Mouse (Mus musculus): Measurements from ENCODE around the gene Scn9a. TPM values are rescaled to one million over a fixed set of nuclear protein-coding genes. Genes with fewer than 3 reads are reported as not detected.

Scn9a gene
- 7.3 TPM in 2 replicates for polyA plus RNA-seq (2016; fragmentation: Nextera tagmentation; extraction: Ambion mirVana)

DNA sequence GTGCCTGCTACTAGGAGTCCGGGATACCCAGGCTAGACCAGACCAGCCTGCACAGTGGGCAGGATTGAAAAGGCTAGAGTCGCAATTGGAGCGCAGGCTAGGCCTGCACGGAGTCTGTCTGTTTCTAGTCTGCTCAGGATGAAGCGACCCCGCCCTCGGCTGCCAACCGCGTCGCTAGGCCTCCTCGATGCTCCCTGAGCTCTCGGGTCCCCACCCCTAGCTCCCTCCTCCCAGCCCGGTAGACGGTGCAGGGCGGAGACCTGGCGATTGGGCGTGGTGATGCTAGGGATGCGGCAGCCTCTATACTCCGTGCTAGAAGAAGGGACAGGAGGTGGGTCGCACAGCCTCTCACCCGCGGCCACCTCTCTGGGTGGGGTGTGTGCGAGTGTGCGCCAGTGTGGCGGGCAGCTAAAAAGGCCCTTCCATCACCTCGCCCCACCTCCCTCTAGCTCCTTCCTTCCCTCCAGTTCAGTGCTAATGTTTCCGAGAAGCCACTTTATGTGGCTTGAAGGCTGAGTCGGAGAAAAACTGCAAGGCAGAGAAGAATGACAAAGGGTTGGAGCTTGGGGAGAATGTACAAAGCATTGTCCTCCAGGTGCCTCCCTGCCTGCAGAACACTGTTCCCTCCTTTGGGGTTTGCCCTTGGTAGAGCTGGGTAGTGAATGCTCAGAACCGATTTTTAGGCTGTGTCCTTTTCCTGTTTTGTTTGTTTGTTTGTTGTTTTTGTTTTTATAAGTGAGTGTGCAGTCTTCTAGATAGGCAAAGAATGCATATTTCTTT is at the start of gene Scn9a:
Scn9a (minus strand) TSS at position 383 of the 780 bp plus-strand sequence.
- peak; percentile 93 for ATAC-seq (ENCODE audit: low FRiP score)
- Histone ChIP-seq H3K27ac (peak within 1 kb of the TSS; percentile 40; the same call in 1 of the 2 replicates), H3K9ac (peak within 1 kb of the TSS; percentile 66)

DNA sequence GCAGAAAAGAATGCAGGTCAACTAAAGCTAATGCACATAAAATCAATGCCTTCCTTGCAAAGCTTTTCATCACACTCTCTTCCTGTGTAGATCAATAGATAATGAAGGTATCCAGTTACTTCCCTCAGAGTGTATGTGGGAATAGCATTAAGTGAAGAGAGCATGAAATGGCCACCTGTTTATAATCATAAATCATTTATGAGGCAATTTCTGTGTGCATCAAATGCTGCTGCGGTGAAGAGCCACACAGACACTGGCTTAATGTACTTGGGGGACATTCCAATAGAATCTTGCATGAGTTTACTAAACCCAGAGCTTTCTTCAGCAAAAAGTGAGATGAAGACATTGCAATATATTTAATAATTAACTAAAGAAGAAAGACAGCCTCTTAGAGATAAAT is 27.2 kb upstream of the Scn9a start:
- no peak for ATAC-seq (ENCODE audit: low FRiP score)
- H3K9ac ChIP-seq: no peak overlapping the region
- H3K27ac ChIP-seq: no peak overlapping the region
- H3K4me3 ChIP-seq: no peak overlapping the region
- no peaks in the 10 kb centered on the region for H3K27me3 ChIP-seq
- H3K36me3 ChIP-seq: no peaks in the 10 kb centered on the region
- H3K4me2 ChIP-seq (replicated peaks): no peak overlapping the region
- 68% methylated on average over 1 of the region's 1 CpGs for WGBS
- no peaks in the 10 kb centered on the region for H3K9me3 ChIP-seq (replicated peaks)
- no peaks in the 10 kb centered on the region for H3K4me1 ChIP-seq

More for the DNA sequence above, at the start of gene Scn9a:
- Histone ChIP-seq H3K4me1 (peaks cover 8% of the 10 kb centered on the region), H3K36me3 (no peaks in the 10 kb centered on the region), H3K4me2 (replicated peaks) (peak within 1 kb of the TSS; percentile 75), H3K4me3 (peak within 1 kb of the TSS; percentile 48), H3K9me3 (replicated peaks) (no peaks in the 10 kb centered on the region), H3K27me3 (peaks cover 2% of the 10 kb centered on the region; the same call in 1 of the 2 replicates)
- WGBS: 3% methylated on average over 29 of the region's 29 CpGs

DNA sequence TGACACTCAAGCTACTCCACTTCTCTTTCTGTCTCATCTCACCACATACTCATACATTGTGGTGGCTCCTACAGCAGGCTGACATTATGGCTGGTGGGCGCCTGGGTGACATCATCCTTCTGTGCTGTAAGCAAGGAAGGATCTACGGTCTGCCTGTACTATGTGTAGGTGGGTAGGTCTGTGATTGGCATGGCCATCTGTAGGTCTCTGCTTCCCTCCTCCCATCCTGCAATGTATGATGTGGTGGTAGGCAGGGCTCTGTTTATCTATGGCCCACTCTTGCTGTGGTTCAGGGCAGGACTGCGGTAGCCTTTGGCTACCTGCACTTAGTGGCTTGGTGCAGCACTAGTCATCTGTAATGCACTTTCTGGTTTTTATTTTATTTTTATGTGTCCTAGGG is 21.7 kb upstream of the Scn9a start:
- Histone ChIP-seq H3K27ac (no peak overlapping the region), H3K27me3 (no peaks in the 10 kb centered on the region), H3K4me3 (no peak overlapping the region), H3K4me1 (no peaks in the 10 kb centered on the region), H3K36me3 (no peaks in the 10 kb centered on the region), H3K9me3 (replicated peaks) (no peaks in the 10 kb centered on the region), H3K9ac (no peak overlapping the region), H3K4me2 (replicated peaks) (no peak overlapping the region)
- no peak for ATAC-seq (ENCODE audit: low FRiP score)
- WGBS: 91% methylated on average over 3 of the region's 3 CpGs

DNA sequence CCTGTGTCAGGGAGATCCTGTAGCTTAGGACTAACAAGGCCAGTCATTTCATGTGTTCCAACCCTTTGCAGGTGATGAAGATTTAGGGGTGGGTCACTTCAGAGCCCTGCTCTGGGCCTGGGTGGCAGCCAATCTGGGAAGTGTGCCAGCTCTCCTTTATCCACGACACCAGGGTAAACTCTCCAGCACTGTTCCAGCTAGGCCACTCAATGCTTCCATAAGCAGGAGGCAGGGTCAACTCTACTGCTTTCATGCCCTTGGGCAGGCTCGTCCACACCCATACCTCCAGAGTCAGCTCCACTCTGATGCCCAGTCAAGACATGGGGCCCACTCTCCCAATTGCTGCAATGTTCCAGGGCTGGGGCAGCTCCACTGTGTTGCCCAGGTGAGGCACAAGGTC is 20.7 kb upstream of the Scn9a start:
- H3K27ac ChIP-seq: no peak overlapping the region
- H3K9ac ChIP-seq: no peak overlapping the region
- 82% methylated on average over 2 of the region's 2 CpGs for WGBS
- H3K27me3 ChIP-seq: no peaks in the 10 kb centered on the region
- no peaks in the 10 kb centered on the region for H3K36me3 ChIP-seq
- no peak overlapping the region for H3K4me3 ChIP-seq
- H3K9me3 ChIP-seq (replicated peaks): no peaks in the 10 kb centered on the region
- no peak overlapping the region for H3K4me2 ChIP-seq (replicated peaks)
- H3K4me1 ChIP-seq: no peaks in the 10 kb centered on the region
- no peak for ATAC-seq (ENCODE audit: low FRiP score)

DNA sequence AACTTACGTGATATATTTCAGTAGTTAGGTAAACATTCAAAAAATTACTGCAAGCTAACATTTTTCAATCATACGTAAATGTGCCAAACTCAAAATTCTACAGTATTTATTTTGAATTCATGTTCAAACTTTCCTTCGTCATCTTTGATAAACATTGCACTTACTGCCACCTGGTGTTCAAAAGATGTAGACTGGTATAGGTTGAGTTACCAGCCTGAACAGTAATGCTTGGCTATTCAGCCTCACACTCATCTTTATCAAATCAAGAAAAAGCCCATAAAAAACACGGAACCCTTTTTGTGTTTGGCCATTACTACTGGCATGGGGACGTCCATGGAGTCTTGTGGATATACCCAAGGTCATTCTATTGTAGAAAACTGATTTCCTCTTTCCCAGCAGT is 9.6 kb upstream of the Scn9a start:
- Histone ChIP-seq H3K4me3 (no peak overlapping the region), H3K27me3 (no peaks in the 10 kb centered on the region), H3K36me3 (no peaks in the 10 kb centered on the region), H3K9ac (no peak overlapping the region), H3K4me1 (no peaks in the 10 kb centered on the region), H3K9me3 (replicated peaks) (no peaks in the 10 kb centered on the region), H3K4me2 (replicated peaks) (no peak overlapping the region), H3K27ac (no peak overlapping the region)
- no peak for ATAC-seq (ENCODE audit: low FRiP score)
- 28% methylated on average over 5 of the region's 5 CpGs for WGBS

DNA sequence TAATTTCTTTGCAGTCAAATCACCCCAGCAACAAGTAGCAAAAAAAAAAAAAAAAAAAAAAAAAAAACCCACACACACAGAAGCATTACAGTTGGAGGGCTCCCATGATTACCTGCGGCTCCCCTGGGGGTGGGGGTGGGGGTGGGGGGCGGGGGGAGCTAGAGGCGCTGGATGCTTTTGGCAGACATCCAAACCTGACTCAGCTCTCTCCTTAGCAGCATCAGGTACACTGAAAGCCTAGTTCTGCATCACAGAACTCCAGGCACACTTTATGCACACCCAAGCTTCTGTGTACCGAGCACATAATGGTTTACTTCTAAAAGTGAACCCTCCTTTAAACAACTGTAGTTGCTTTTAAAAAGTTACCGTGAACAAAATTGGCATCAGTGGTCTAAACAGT is 2.0 kb downstream of the Scn9a start:
- Histone ChIP-seq H3K9me3 (replicated peaks) (no peaks in the 10 kb centered on the region), H3K27ac (no peak overlapping the region), H3K4me2 (replicated peaks) (no peak overlapping the region; the same call in 1 of the 2 replicates), H3K9ac (no peak overlapping the region), H3K4me3 (no peak overlapping the region), H3K4me1 (peaks cover 8% of the 10 kb centered on the region), H3K36me3 (no peaks in the 10 kb centered on the region), H3K27me3 (peaks cover 2% of the 10 kb centered on the region; the same call in 1 of the 2 replicates)
- no peak for ATAC-seq (ENCODE audit: low FRiP score)
- WGBS: 28% methylated on average over 5 of the region's 5 CpGs

DNA sequence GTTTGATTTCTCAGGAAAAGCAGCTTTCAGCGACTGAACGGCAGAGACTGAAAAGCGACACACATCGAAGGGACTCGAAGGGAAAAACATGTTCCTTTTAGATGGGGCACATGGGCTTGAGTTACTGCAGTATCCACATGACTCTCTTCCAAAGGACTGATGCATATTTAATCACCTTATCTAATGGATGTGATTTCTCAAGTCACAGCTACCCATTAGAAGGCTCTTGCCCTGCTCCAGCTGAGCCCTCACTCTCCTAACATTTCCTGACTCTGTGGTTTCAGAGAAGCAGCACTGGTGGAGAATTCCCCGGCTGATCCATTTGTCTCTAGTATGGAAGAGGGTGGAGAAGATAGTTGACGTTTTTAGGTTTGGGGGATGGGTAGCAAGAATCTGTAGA is 23.7 kb downstream of the Scn9a start:
- Histone ChIP-seq H3K9ac (no peak overlapping the region), H3K4me2 (replicated peaks) (no peak overlapping the region), H3K4me1 (no peaks in the 10 kb centered on the region), H3K27me3 (no peaks in the 10 kb centered on the region), H3K9me3 (replicated peaks) (no peaks in the 10 kb centered on the region), H3K4me3 (no peak overlapping the region), H3K27ac (no peak overlapping the region), H3K36me3 (no peaks in the 10 kb centered on the region)
- 72% methylated on average over 7 of the region's 7 CpGs for WGBS
- peak; percentile 73 for ATAC-seq (ENCODE audit: low FRiP score)

DNA sequence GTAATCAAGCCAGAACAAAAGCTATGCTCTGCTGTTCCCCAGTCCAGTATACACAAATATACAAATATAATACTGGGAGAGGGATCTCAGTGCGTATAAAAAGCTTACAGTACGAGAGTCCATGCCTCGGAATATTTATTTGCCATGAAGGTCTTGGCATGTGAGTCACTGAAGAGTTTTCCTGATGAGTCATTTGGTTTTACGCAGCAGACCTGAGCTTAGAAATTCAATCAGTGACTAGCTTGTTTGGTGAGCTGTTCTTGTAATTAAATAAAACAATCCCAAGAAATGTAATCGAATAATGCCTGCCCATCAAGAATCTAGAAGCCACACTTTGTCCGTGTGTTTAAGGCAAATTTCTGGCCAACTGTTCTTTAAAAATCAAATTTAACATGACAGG is 37.4 kb downstream of the Scn9a start:
- H3K4me3 ChIP-seq: no peak overlapping the region
- no peak overlapping the region for H3K4me2 ChIP-seq (replicated peaks)
- H3K27me3 ChIP-seq: no peaks in the 10 kb centered on the region
- WGBS: 81% methylated on average over 6 of the region's 6 CpGs
- no peak overlapping the region for H3K27ac ChIP-seq
- no peaks in the 10 kb centered on the region for H3K36me3 ChIP-seq
- no peak for ATAC-seq (ENCODE audit: low FRiP score)
- H3K9ac ChIP-seq: no peak overlapping the region
- no peaks in the 10 kb centered on the region for H3K4me1 ChIP-seq
- H3K9me3 ChIP-seq (replicated peaks): no peaks in the 10 kb centered on the region

DNA sequence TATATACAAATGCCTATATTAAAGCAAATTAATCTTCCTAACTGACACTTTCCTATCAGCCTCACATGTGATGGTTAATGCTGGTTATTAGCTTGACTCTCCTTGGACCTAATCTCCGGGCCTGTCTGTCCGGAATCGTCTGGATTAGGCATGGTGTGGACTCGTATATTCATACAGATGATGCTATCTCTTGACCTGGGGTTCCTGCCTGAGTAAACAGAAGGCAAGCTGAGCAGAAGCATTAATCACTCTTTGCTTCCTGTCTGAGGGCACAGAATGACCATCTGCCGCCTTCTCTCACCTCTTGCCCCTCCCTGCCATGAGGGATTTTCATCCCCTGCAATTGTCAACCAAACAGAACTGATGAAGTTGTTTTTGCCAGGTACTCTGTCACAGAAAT is 38.6 kb downstream of the Scn9a start:
- Histone ChIP-seq H3K36me3 (no peaks in the 10 kb centered on the region), H3K27ac (no peak overlapping the region), H3K4me2 (replicated peaks) (no peak overlapping the region), H3K4me3 (no peak overlapping the region), H3K27me3 (no peaks in the 10 kb centered on the region), H3K4me1 (no peaks in the 10 kb centered on the region), H3K9ac (no peak overlapping the region), H3K9me3 (replicated peaks) (no peaks in the 10 kb centered on the region)
- WGBS: 60% methylated on average over 5 of the region's 5 CpGs
- peak; percentile 54; the same call in 1 of the 2 replicates for ATAC-seq (ENCODE audit: low FRiP score)

DNA sequence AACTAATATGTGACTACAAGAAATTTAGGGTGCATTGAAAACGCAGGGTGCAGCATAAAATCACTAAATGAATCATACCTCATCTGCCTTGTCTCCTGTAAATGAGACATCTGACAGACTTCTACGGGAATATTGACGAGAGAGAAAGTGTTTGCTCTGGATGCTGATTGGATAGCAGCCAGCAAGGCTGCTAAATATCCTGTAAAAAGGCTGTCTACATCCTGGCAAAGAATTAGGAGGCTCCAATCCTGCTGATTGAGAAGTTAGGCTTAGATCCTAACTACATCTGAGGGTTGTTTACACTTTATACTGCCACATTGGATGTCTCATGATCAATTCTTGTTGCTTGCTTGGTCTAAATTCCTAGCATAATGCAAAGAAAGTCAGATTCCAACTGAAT is 44.6 kb downstream of the Scn9a start:
- 88% methylated on average over 3 of the region's 3 CpGs for WGBS
- no peak overlapping the region for H3K9ac ChIP-seq
- H3K36me3 ChIP-seq: no peaks in the 10 kb centered on the region
- no peak for ATAC-seq (ENCODE audit: low FRiP score)
- H3K27me3 ChIP-seq: no peaks in the 10 kb centered on the region
- H3K4me1 ChIP-seq: no peaks in the 10 kb centered on the region
- no peaks in the 10 kb centered on the region for H3K9me3 ChIP-seq (replicated peaks)
- H3K4me3 ChIP-seq: no peak overlapping the region
- H3K4me2 ChIP-seq (replicated peaks): no peak overlapping the region
- no peak overlapping the region for H3K27ac ChIP-seq

DNA sequence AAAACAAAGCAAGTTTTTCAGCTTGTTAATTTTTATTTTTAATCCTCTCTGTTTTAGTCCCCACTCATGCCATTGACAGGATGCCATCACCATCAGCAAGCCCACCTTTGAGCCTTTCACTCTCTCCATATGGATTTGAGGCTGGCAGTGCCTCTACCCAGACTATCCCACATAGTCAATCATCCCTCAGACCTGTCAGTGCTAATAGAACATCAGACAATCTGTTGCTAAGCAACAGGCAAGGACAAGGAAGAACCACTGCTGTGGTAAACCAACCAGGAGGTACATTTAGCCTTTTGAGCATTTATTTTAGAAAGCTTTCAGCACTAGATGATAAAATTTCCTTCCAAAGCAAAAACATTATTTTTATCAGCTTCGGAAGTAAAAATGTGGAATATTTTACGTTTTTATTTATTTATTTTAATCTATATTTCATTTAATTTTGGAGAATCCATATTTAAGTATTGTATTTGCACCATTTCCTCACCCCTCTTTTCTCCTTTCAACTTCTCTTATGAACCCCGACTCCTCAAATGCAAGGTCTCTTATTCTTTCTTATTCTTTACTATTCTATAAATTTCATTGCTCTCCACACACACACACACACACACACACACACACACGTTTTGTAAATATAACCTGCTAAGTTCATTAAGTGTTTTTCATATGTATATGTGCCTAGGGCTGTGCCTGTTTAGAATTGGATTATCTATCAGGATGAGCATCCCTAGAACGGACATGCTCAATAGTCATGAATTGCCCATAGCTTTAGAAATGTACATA is 54.5 kb downstream of the Scn9a start:
- Histone ChIP-seq H3K9ac (no peak overlapping the region), H3K4me3 (no peak overlapping the region), H3K4me2 (replicated peaks) (no peak overlapping the region), H3K4me1 (peaks cover 2% of the 10 kb centered on the region; the same call in 1 of the 2 replicates), H3K27ac (no peak overlapping the region; the same call in 1 of the 2 replicates), H3K27me3 (no peaks in the 10 kb centered on the region), H3K36me3 (no peaks in the 10 kb centered on the region), H3K9me3 (replicated peaks) (no peaks in the 10 kb centered on the region)
- ATAC-seq (ENCODE audit: low FRiP score): peak; percentile 93
- 68% methylated on average over 5 of the region's 5 CpGs for WGBS

DNA sequence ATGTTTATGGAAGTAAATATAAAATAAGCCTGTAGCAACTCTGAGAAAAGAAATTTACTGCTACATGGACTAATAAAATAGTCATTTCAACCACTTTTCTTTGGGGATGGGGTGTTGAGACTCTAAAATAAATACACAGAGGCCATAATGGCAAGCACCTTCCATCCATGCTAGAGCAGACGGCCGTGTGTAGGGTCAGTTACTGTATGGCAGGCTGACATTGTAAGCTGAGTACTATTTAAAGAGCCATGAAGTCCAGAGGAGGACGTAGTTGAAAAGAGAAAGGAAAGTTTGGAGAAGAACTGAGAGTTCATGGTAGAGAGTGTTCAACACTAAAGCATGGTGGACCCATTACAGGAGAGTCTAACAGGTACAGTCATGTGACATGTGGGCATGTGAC is 86.5 kb downstream of the Scn9a start:
- ATAC-seq (ENCODE audit: low FRiP score): no peak
- H3K27ac ChIP-seq: no peak overlapping the region

More for the DNA sequence above, 86.5 kb downstream of the Scn9a start:
- Histone ChIP-seq H3K9ac (no peak overlapping the region), H3K36me3 (no peaks in the 10 kb centered on the region), H3K4me3 (no peak overlapping the region), H3K27me3 (no peaks in the 10 kb centered on the region), H3K4me2 (replicated peaks) (no peak overlapping the region), H3K4me1 (no peaks in the 10 kb centered on the region), H3K9me3 (replicated peaks) (no peaks in the 10 kb centered on the region)
- WGBS: 83% methylated on average over 3 of the region's 3 CpGs
